Mouse (Mus musculus): ENCODE data around the gene Flnc.

Gene Flnc

GRCm38 (mm10) chr6:29485951-29486350, 52.9 kb downstream of the Flnc start:
- DNase-seq, result no peak

- no peak for DNase-seq
These were observed 61.0 kb downstream of the Flnc start for GRCm38 (mm10) chr6:29494101-29494500.

DNA sequence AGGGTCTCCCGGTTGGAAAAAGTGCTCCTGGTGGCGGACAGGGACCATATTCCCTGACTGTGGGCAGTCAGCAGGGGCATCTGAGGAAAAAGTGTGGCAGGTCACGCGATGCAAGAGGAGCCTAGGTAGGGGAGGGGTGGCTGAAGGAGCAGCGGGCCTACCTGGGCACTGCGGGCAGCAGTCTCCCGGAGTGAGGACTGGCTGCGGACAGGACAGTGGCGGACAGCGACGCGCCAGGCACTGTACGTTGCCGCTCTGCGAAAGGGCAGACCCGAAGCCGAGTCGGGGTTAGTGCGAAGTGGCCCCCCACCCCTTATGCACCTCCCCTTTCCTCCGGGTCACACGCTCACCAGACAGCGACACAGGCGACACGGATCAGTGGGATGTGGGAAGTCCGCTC, 63.2 kb downstream of the Flnc start:
- DNase-seq, result no peak

- no peak for DNase-seq
These were observed 64.7 kb downstream of the Flnc start for GRCm38 (mm10) chr6:29497791-29498190.

- DNase-seq, result no peak
These were observed 67.1 kb downstream of the Flnc start for GRCm38 (mm10) chr6:29500177-29500576.

GRCm38 (mm10) chr6:29500810-29501209, 67.8 kb downstream of the Flnc start:
- DNase-seq, result no peak

- DNase-seq, result no peak
These were observed 68.5 kb downstream of the Flnc start for GRCm38 (mm10) chr6:29501599-29501998.

GRCm38 (mm10) chr6:29505493-29505892, 72.4 kb downstream of the Flnc start:
- DNase-seq, result no peak

DNA sequence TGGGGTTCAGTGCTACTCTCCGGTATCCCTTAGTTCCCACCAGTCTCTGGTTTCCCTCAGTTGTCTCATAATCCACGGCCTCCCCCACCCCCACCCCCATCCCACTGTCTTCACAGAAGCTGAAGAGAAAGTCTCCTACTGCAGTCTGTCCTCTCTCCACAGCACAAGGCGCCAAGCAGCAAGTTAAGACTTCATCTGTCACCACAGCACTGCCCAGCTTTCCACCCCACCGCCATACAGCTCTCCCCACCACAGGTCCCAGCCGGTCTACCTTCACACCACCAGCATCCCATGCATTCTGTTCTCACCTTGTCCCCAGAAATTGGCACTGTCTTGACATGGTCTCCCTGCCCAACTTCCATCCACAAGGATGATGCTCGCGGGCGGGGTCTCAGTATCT, 73.8 kb downstream of the Flnc start:
- DNase-seq, result no peak

DNA sequence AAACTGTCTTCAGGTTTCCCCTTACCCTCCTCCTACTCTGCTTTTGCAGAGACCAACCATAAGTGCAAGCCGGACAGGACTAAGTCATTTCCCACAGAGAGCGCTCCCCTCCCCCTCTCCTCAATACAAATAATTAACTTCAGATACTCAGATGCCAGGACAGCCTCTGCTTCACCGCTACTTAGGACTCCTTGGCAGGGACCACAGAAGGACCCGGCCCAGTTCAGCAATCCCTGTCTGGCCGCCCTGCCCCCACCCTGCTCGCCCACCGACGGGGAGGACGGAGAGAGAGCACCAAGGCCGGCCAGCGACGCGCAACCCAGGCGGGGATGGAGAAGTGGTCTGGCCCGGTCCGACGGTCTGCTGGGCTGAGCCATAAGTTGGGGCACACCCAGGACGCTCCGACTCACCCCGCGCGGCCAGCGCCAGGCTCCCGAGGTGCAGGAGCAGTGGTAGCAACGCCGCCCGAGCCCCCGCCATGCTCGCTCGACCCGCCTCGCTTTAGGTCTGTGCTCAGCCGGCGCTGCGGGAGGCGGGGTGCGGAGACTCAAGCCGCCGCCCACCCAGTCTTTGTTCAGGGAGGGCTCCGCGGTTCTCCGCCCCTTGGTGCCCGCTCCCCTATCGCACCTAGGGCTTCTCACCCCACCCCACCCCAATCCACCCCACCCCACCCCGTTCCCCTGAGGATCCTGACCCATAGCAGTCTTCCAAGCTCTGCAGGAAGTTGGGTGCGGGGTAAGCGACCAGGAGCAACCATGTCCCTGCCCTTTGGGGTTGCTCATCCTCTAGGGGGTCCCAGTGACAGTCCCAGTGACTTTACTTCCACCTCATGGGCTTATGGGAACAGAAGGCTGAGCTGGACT, 74.6 kb downstream of the Flnc start, which contains the start of gene Kcp:
Kcp (minus strand) TSS at position 506 of the 863 bp plus-strand sequence.
- no peak for DNase-seq

DNA sequence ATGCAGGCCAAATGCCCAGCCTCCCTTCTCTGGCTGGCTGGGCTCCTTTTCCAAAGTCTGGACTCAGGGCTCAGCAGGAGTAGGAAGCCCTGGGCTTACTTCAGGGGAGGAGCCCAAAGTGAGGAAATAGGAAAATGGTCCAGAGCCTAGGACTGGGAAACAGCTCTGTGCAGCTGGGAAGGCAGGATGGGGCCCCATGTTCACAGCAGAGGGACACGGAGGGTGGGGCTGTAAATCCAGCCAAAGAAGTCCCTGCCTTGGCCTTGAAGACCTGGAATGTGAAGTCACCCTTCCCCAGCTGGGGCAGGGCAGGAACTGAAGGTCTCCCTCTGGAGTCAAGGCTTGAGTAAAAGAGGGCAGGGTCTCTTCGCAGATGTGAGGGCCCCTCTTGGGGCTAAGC, 76.0 kb downstream of the Flnc start:
- DNase-seq, result no peak
